Mouse (Mus musculus) C2C12 (cell line): ENCODE results near the gene Adgrl1. TPM values are rescaled to one million over a fixed set of nuclear protein-coding genes. Genes with fewer than 3 reads are reported as not detected.
"Not testable (repeated sequence)": the region's sequence is repeated elsewhere in the genome, so short reads cannot be mapped to it uniquely, and the experiment has no call there.

ENCODE experiments used
- H3K27me3 ChIP-seq: one replicate; pipeline ENCODE4 v1.6.1; 2011; ENCODE audit not compliant: control insufficient read depth, insufficient read depth, insufficient read length
- H3K36me3 ChIP-seq: one replicate; pipeline ENCODE4 v1.6.1; 2011; ENCODE audit not compliant: control insufficient read depth, insufficient read depth
- H3K4me3 ChIP-seq: one replicate; pipeline ENCODE4 v1.5.1; 2011; ENCODE audit warnings: mild to moderate bottlenecking, control low read depth; ENCODE audit not compliant: poor library complexity, insufficient read depth, severe bottlenecking
- H3K79me2 ChIP-seq: one replicate; pipeline ENCODE4 v1.6.1; 2011; ENCODE audit not compliant: control insufficient read depth, insufficient read depth
- H3K79me3 ChIP-seq: one replicate; pipeline ENCODE4 v1.6.1; 2011; ENCODE audit warnings: low read depth, control low read depth
- H3ac ChIP-seq: one replicate; pipeline ENCODE3; 2011; ENCODE audit warnings: low read depth; ENCODE audit not compliant: control insufficient read depth, insufficient read length
- CEBPB ChIP-seq: IDR thresholded peaks from one replicate; pipeline ENCODE4 v1.6.1; 2011; ENCODE audit warnings: low read depth, mild to moderate bottlenecking, control low read depth, moderate library complexity
- CTCF ChIP-seq: IDR thresholded peaks from one replicate; pipeline ENCODE4 v1.5.1; 2011; ENCODE audit not compliant: control insufficient read depth, insufficient read depth, insufficient read length
- FOSL1 ChIP-seq: IDR thresholded peaks from one replicate; pipeline ENCODE4 v1.8.0; 2011; ENCODE audit warnings: mild to moderate bottlenecking, low read length; ENCODE audit not compliant: poor library complexity, insufficient read depth, severe bottlenecking
- MAX ChIP-seq: IDR thresholded peaks from one replicate; pipeline ENCODE4 v1.6.1; 2011; ENCODE audit warnings: mild to moderate bottlenecking, control low read depth
- MYOD1 ChIP-seq: IDR thresholded peaks from one replicate; pipeline ENCODE4 v1.6.1; 2011; ENCODE audit warnings: low read depth; ENCODE audit not compliant: control insufficient read depth, insufficient read length
- MYOG ChIP-seq: IDR thresholded peaks from one replicate; pipeline ENCODE4 v1.6.1; 2011; ENCODE audit not compliant: control insufficient read depth, insufficient read length; ENCODE audit errors: extremely low read depth
- USF1 ChIP-seq: IDR thresholded peaks from one replicate; pipeline ENCODE4 v1.6.1; 2011; ENCODE audit warnings: low read depth, mild to moderate bottlenecking, control low read depth, moderate library complexity
- microRNA-seq: library from miRNA; unstranded; fragments of <30 nt; microRNA quantifications from one replicate; pipeline ENCODE4, GENCODE M21; 2019; ENCODE audit warnings: borderline microRNAs expressed
- polyA plus RNA-seq: library from polyadenylated mRNA; unstranded; fragments of >200 nt; fragmentation: generic; extraction: Trizol; gene quantifications from one replicate; pipeline ENCODE4 v1.2.1, GENCODE M21; 2012; ENCODE audit warnings: missing spikeins

The Adgrl1 gene
- polyA plus RNA-seq, 1 experiment = 16.6 TPM

- TF ChIP-seq MYOG = no peak
- no peak for TF ChIP-seq MYOD1
- no peak overlapping the region for H3ac ChIP-seq
- H3K27me3 ChIP-seq = no peaks in the 10 kb centered on the region
- no peaks in the 10 kb centered on the region for H3K79me3 ChIP-seq
- no peak overlapping the region for H3K4me3 ChIP-seq
- peaks cover 32% of the 10 kb centered on the region for H3K36me3 ChIP-seq
- peaks cover 14% of the 10 kb centered on the region for H3K79me2 ChIP-seq
Measured at GRCm38 (mm10) chr8:83981533-83981932, 81.6 kb downstream of the Adgrl1 start.

GRCm38 (mm10) chr8:83982449-83982848 is 82.5 kb downstream of the Adgrl1 start:
- Histone ChIP-seq H3K4me3 (no peak overlapping the region), H3K36me3 (peaks cover 40% of the 10 kb centered on the region), H3K27me3 (no peaks in the 10 kb centered on the region), H3K79me2 (peaks cover 5% of the 10 kb centered on the region), H3ac (no peak overlapping the region), H3K79me3 (no peaks in the 10 kb centered on the region)
- TF ChIP-seq MYOD1 (no peak), CTCF (no peak), MAX (no peak), USF1 (no peak), FOSL1 (no peak), MYOG (no peak), CEBPB (no peak)

DNA sequence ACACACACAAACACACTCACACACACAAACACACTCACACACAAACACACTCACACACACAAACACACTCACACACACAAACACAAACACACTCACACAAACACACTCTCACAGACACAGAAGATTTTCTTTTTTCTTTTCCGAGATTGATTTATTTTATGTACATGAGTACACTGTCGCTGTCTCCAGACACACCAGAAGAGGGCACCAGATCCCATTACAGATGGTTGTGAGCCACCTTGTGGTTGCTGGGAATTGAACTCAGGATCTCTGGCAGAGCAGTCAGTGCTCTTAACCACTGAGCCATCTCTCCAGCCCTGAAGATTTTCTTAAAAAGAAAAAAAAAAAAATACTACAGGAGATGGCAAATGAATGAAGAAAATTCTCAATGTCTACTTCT is 83.3 kb downstream of the Adgrl1 start:
- not testable (repeated sequence) for H3K4me3 ChIP-seq, H3ac ChIP-seq, H3K79me2 ChIP-seq, H3K27me3 ChIP-seq, H3K79me3 ChIP-seq
- peaks cover 48% of the 10 kb centered on the region for H3K36me3 ChIP-seq

GRCm38 (mm10) chr8:83989243-83989642 is 89.3 kb downstream of the Adgrl1 start:
- peaks cover 55% of the 10 kb centered on the region for H3K36me3 ChIP-seq
- TF ChIP-seq CEBPB = no peak
- no peak for TF ChIP-seq MYOG
- TF ChIP-seq USF1 = no peak
- TF ChIP-seq MAX = no peak
- no peak for TF ChIP-seq FOSL1
- TF ChIP-seq MYOD1 = no peak
- no peak for TF ChIP-seq CTCF
- H3ac ChIP-seq = no peak overlapping the region
- H3K79me2 ChIP-seq = no peaks in the 10 kb centered on the region
- no peaks in the 10 kb centered on the region for H3K27me3 ChIP-seq
- H3K4me3 ChIP-seq = no peak overlapping the region
- no peaks in the 10 kb centered on the region for H3K79me3 ChIP-seq

GRCm38 (mm10) chr8:83990170-83990569 is 90.3 kb downstream of the Adgrl1 start:
- TF ChIP-seq USF1 (no peak), MYOG (no peak), MAX (no peak), MYOD1 (no peak), CEBPB (no peak), FOSL1 (no peak), CTCF (no peak)
- no peak overlapping the region for H3ac ChIP-seq

More at GRCm38 (mm10) chr8:83990170-83990569, 90.3 kb downstream of the Adgrl1 start:
- Histone ChIP-seq H3K79me2 (no peaks in the 10 kb centered on the region), H3K36me3 (peaks cover 60% of the 10 kb centered on the region), H3K4me3 (no peak overlapping the region), H3K79me3 (no peaks in the 10 kb centered on the region), H3K27me3 (no peaks in the 10 kb centered on the region)

Small RNAs within 50 kb of the gene (microRNA-seq; reads per million reads assigned to microRNA genes)
- not detected for gene Gm44330
- not detected for gene Gm44450

Other genes with a start within 250 kb of the Adgrl1 start
- gene Gipc1, start 247.4 kb upstream of the Adgrl1 start, polyA plus RNA-seq = 81.8 TPM
- gene Ptger1, start 233.4 kb upstream of the Adgrl1 start, polyA plus RNA-seq = 0.56 TPM
- 26.6 TPM for gene Pkn1, start 200.9 kb upstream of the Adgrl1 start, polyA plus RNA-seq
- gene Ddx39, start 184.9 kb upstream of the Adgrl1 start, polyA plus RNA-seq = 271 TPM
- gene Adgre5, start 158.8 kb upstream of the Adgrl1 start, polyA plus RNA-seq = 114 TPM
- 0.08 TPM for gene Gm10644, start 55.1 kb downstream of the Adgrl1 start, polyA plus RNA-seq
- gene Asf1b, start 55.4 kb downstream of the Adgrl1 start, polyA plus RNA-seq = 140 TPM
- 75.1 TPM for gene Prkaca, start 72.9 kb downstream of the Adgrl1 start, polyA plus RNA-seq
- 69.7 TPM for gene Samd1, start 97.6 kb downstream of the Adgrl1 start, polyA plus RNA-seq
- gene 1700067K01Rik, start 101.4 kb downstream of the Adgrl1 start, polyA plus RNA-seq = 0.12 TPM
- gene 2210011C24Rik, start 112.1 kb downstream of the Adgrl1 start, polyA plus RNA-seq = 1.5 TPM
- gene Palm3, start 121.4 kb downstream of the Adgrl1 start, polyA plus RNA-seq = 3.5 TPM
- 0.49 TPM for gene Il27ra, start 142.5 kb downstream of the Adgrl1 start, polyA plus RNA-seq
- not detected for gene Rln3, start 144.9 kb downstream of the Adgrl1 start, polyA plus RNA-seq
- gene Gm10643, start 165.0 kb downstream of the Adgrl1 start, polyA plus RNA-seq = 0.49 TPM
- 9.8 TPM for gene Rfx1, start 166.7 kb downstream of the Adgrl1 start, polyA plus RNA-seq
- gene Dcaf15, start 204.7 kb downstream of the Adgrl1 start, polyA plus RNA-seq = 45.2 TPM
- 10.3 TPM for gene Podnl1, start 225.9 kb downstream of the Adgrl1 start, polyA plus RNA-seq
- gene Cc2d1a, start 247.8 kb downstream of the Adgrl1 start, polyA plus RNA-seq = 25.2 TPM
- gene 4930432K21Rik, start 247.9 kb downstream of the Adgrl1 start, polyA plus RNA-seq = 0.61 TPM